Mouse (Mus musculus) frontal cortex, postnatal 25 days (tissue): ENCODE data around the gene Dnaja1.
A peak's percentile ranks its signal among the peaks of the same experiment; 100 is the strongest.

Source experiments
- DNase-seq, 2 experiments: peaks; one replicate each; pipeline ENCODE4 v3.0.0; 2022; ENCODE audit warnings: low spot score in 2 of 2

Gene Dnaja1

DNA sequence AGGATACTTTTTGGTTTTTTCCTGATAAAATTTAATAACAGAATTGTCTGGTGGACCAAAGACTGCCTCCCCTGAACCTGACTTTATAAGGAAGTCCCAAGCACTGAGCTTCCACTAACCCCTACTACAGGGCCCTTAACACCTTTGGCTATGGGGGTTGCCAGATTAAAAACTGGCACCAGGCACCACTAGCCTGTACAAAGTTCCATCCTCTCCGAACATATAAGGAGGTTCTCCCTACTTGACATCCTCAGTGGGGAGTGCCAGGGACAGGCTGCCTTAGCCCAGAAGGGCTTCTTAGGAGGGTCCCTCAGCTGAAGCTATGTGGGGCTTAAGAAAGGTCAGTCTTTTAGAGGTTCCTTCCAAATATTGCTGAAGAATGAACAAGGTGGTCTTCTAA, 13.4 kb downstream of the Dnaja1 start:
- no peak for DNase-seq

DNA sequence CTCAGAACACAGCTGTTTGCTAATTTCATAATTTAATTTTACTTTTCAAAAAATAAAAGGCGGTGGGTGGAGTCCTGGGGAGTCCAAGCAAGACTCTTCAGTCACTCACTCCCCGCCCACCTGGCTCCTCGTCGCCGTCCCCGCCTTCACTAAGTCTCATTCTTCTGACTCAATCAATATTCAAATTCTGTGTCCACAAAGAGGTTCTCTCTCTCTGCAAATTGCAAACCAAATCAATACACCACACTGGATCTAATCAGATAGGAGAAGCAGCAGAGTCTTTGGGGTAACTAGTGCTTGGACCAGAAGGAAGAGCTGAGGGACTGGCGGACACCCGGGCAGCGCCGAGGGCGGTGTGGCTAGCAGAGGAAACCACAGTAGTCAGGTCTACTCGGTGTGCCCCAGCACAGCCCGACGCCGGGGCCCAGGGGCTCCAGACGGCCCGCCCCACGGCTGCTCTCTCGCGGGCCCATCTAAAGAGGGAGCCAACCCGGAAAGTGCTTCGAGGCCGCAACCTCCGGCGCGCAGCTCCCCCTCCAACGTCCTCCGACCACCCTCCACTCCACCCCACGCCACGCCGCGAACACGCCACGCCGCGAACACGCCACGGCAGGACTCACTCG, 35.3 kb downstream of the Dnaja1 start:
- no peak for DNase-seq

DNA sequence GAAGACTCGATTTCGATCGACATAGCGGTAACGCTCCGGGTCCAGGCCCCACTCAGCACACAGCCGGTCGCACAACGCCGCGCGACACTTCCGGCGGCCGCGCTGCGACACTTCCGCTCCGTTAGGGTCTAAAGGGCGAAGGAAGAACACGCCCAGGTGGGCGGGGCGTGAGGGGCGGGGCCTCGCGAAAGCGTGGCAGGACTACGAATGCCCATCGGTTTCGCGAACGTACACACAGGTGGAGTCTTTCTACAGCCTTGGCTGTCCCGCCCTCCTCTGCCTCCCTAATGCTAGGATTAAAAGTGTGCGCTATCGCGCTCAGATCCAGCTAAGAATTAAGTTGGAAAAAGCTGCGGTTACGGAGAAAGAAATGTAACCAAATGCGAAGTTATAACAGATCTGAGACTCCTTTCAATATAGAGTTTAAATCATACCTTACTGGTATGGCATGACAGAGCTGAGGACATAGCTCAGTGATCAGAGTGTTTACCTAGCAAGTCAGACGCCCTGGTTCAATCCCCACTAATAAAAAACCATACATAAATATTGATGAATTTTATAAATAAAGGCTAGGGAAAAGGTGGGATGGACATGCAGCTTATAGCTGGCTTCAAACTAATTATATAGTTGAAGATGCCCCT, 36.0 kb downstream of the Dnaja1 start, which contains the start of gene Smu1:
Gene Smu1 (minus strand): TSS at position 144 of the 641 bp plus-strand sequence.
- DNase-seq, result peak; percentile 93 to 94

DNA sequence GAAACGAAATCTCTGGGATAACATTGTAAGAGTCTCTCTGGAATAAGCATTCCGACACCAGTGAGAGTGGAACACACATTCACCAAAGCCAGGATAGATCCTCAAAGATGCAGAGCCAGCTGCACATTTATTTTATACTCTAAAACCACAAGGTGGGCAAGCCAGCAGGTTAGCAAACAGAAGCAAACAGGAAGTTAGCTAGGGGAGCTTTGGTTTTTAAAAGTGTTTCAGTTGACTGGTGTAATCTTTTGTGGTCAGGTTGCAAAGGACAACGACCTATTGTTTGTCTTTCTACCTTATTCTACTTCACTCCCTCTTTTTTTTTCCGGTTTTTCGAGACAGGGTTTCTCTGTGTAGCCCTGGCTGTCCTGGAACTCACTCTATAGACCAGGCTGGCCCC, 37.9 kb downstream of the Dnaja1 start:
- no peak for DNase-seq

GRCm38 (mm10) chr4:40774279-40775259, 52.6 kb downstream of the Dnaja1 start:
- peak; percentile 12 to 39 for DNase-seq

- no peak for DNase-seq
Observed at GRCm38 (mm10) chr4:40776416-40776815, 54.5 kb downstream of the Dnaja1 start.

DNA sequence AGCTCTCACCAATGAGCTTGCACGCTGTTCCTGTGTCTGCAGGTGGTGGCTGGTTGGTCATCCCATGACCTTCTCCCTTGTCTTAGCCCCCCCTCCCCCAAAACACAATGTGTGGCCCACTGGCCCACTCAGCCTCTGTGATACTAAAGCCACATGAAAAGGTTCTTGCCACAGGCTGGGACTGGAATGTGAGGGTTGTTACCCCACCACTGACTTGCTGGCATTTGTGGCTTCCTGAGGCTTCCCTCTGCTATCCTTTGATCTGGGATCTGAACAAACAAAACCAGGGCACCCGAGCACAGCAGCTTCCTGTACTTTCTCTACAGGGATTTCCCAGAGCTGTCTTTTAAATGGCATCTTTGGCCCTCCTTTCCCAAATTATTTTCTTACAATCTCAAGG, 55.2 kb downstream of the Dnaja1 start:
- no peak for DNase-seq

- no peak for DNase-seq
Observed at GRCm38 (mm10) chr4:40778656-40779055, 56.7 kb downstream of the Dnaja1 start.

DNA sequence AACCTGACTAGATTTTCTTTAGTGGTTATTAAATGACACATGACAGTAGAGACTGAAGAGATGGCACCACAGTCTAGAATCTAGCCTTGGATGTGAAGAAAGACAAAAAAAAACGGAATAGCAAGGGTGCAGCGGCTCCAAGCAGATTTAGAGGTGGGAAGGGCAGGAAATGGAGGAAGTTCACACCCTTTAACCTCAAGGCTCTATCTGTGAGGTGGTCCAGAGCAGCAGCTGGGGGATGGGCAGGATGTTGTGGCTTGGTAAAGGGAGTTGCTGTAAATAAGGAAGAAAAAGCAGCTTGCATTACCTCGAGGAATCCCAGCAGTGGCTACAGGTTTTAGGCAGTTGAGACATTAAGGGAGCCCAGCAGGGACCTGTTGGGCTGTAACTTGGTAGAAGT, 59.2 kb downstream of the Dnaja1 start:
- no peak for DNase-seq

- no peak for DNase-seq
Observed at GRCm38 (mm10) chr4:40781797-40782495, 60.0 kb downstream of the Dnaja1 start.

GRCm38 (mm10) chr4:40783049-40783448, 61.1 kb downstream of the Dnaja1 start:
- no peak for DNase-seq

GRCm38 (mm10) chr4:40784556-40785169, 62.7 kb downstream of the Dnaja1 start:
- DNase-seq, result no peak

DNA sequence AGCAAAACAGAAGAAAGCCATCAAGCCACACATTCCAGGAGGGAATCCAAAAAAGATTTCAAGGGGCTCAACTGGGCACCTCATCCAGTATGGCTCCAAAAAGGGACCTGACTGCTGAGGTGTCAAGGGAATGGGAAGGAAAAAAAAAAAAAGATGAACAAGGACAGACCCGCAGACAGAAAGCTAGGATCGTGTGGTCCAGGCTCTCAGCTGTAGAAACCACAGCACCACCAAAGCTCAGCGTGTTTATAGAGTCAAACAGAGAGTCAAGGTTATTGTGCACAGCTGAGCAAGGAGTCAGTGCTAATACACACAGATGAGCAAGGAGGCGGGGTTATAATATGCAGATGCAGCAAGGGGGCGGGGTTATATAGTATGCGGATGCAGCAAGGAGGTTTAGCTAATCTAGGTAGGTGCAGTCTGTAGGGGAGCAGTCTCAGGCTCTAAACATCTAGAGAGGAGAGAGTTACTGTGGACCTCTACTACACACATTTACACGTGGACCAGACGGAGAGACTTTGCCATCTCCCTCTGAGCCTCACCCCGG, 63.7 kb downstream of the Dnaja1 start:
- DNase-seq, result no peak

GRCm38 (mm10) chr4:40786578-40786977, 64.6 kb downstream of the Dnaja1 start:
- no peak for DNase-seq
